Mouse (Mus musculus): ENCODE measurements around the gene Rnf144a. TPM values are rescaled to one million over a fixed set of nuclear protein-coding genes. Genes with fewer than 3 reads are reported as not detected.
A peak's percentile ranks its signal among the peaks of the same experiment; 100 is the strongest.

The Rnf144a gene
- polyA plus RNA-seq, 1 experiment, result 17.7 TPM

- Histone ChIP-seq H3K4me1 (ENCODE audit: control insufficient read depth, insufficient read depth, low read length) (peaks cover 5% of the 10 kb centered on the region), H3K27ac (ENCODE audit: insufficient read depth, low read length) (no peak overlapping the region), H3K4me3 (ENCODE audit: insufficient read depth, low read length) (peak overlapping the region; percentile 19)
- TF ChIP-seq CTCF (IDR thresholded peaks at IDR 0.05; ENCODE audit: extremely low read depth, insufficient read depth, low read length) (no peak), POLR2A (IDR thresholded peaks at IDR 0.05; ENCODE audit: extremely low read depth, insufficient read depth, low read length) (no peak)
Measured at GRCm38 (mm10) chr12:26412802-26413201, 2.3 kb downstream of the Rnf144a start.

- Histone ChIP-seq H3K27ac (ENCODE audit: insufficient read depth, low read length) (no peak overlapping the region), H3K4me3 (ENCODE audit: insufficient read depth, low read length) (no peak overlapping the region), H3K4me1 (ENCODE audit: control insufficient read depth, insufficient read depth, low read length) (peaks cover 5% of the 10 kb centered on the region)
- no peak for TF ChIP-seq CTCF (IDR thresholded peaks at IDR 0.05; ENCODE audit: extremely low read depth, insufficient read depth, low read length)
- no peak for TF ChIP-seq POLR2A (IDR thresholded peaks at IDR 0.05; ENCODE audit: extremely low read depth, insufficient read depth, low read length)
Measured at GRCm38 (mm10) chr12:26411841-26412450, 3.1 kb downstream of the Rnf144a start.

- TF ChIP-seq POLR2A (IDR thresholded peaks at IDR 0.05; ENCODE audit: extremely low read depth, insufficient read depth, low read length), result no peak
- no peak for TF ChIP-seq CTCF (IDR thresholded peaks at IDR 0.05; ENCODE audit: extremely low read depth, insufficient read depth, low read length)
- Histone ChIP-seq H3K4me1 (ENCODE audit: control insufficient read depth, insufficient read depth, low read length) (peaks cover 4% of the 10 kb centered on the region), H3K4me3 (ENCODE audit: insufficient read depth, low read length) (no peak overlapping the region), H3K27ac (ENCODE audit: insufficient read depth, low read length) (no peak overlapping the region)
Measured at GRCm38 (mm10) chr12:26410443-26410842, 4.6 kb downstream of the Rnf144a start.

GRCm38 (mm10) chr12:26408707-26409106 lies 6.3 kb downstream of the Rnf144a start:
- Histone ChIP-seq H3K4me3 (ENCODE audit: insufficient read depth, low read length) (no peak overlapping the region), H3K4me1 (ENCODE audit: control insufficient read depth, insufficient read depth, low read length) (peaks cover 13% of the 10 kb centered on the region), H3K27ac (ENCODE audit: insufficient read depth, low read length) (no peak overlapping the region)
- TF ChIP-seq CTCF (IDR thresholded peaks at IDR 0.05; ENCODE audit: extremely low read depth, insufficient read depth, low read length) (no peak), POLR2A (IDR thresholded peaks at IDR 0.05; ENCODE audit: extremely low read depth, insufficient read depth, low read length) (no peak)

GRCm38 (mm10) chr12:26404781-26405702 lies 10.0 kb downstream of the Rnf144a start:
- H3K4me3 ChIP-seq (ENCODE audit: insufficient read depth, low read length), result no peak overlapping the region
- peaks cover 12% of the 10 kb centered on the region for H3K4me1 ChIP-seq (ENCODE audit: control insufficient read depth, insufficient read depth, low read length)
- no peak for TF ChIP-seq CTCF (IDR thresholded peaks at IDR 0.05; ENCODE audit: extremely low read depth, insufficient read depth, low read length)
- TF ChIP-seq POLR2A (IDR thresholded peaks at IDR 0.05; ENCODE audit: extremely low read depth, insufficient read depth, low read length), result no peak
- peak overlapping the region; percentile 17; the same call in 1 of the 2 replicates for H3K27ac ChIP-seq (ENCODE audit: insufficient read depth, low read length)

- Histone ChIP-seq H3K27ac (ENCODE audit: insufficient read depth, low read length) (no peak overlapping the region), H3K4me3 (ENCODE audit: insufficient read depth, low read length) (no peak overlapping the region), H3K4me1 (ENCODE audit: control insufficient read depth, insufficient read depth, low read length) (peaks cover 13% of the 10 kb centered on the region)
- TF ChIP-seq POLR2A (IDR thresholded peaks at IDR 0.05; ENCODE audit: extremely low read depth, insufficient read depth, low read length) (no peak), CTCF (IDR thresholded peaks at IDR 0.05; ENCODE audit: extremely low read depth, insufficient read depth, low read length) (no peak)
Measured at GRCm38 (mm10) chr12:26403372-26404125, 11.5 kb downstream of the Rnf144a start.

- TF ChIP-seq CTCF (IDR thresholded peaks at IDR 0.05; ENCODE audit: extremely low read depth, insufficient read depth, low read length) (no peak), POLR2A (IDR thresholded peaks at IDR 0.05; ENCODE audit: extremely low read depth, insufficient read depth, low read length) (no peak)
- no peak overlapping the region for H3K4me3 ChIP-seq (ENCODE audit: insufficient read depth, low read length)
- H3K4me1 ChIP-seq (ENCODE audit: control insufficient read depth, insufficient read depth, low read length), result peaks cover 14% of the 10 kb centered on the region
- H3K27ac ChIP-seq (ENCODE audit: insufficient read depth, low read length), result no peak overlapping the region
Measured at GRCm38 (mm10) chr12:26401696-26402470, 13.2 kb downstream of the Rnf144a start.

- Histone ChIP-seq H3K27ac (ENCODE audit: insufficient read depth, low read length) (no peak overlapping the region), H3K4me1 (ENCODE audit: control insufficient read depth, insufficient read depth, low read length) (peaks cover 14% of the 10 kb centered on the region), H3K4me3 (ENCODE audit: insufficient read depth, low read length) (no peak overlapping the region)
- TF ChIP-seq POLR2A (IDR thresholded peaks at IDR 0.05; ENCODE audit: extremely low read depth, insufficient read depth, low read length), result no peak
- no peak for TF ChIP-seq CTCF (IDR thresholded peaks at IDR 0.05; ENCODE audit: extremely low read depth, insufficient read depth, low read length)
Measured at GRCm38 (mm10) chr12:26401254-26401653, 13.8 kb downstream of the Rnf144a start.

GRCm38 (mm10) chr12:26400762-26401161 lies 14.3 kb downstream of the Rnf144a start:
- Histone ChIP-seq H3K4me1 (ENCODE audit: control insufficient read depth, insufficient read depth, low read length) (peaks cover 14% of the 10 kb centered on the region), H3K4me3 (ENCODE audit: insufficient read depth, low read length) (no peak overlapping the region), H3K27ac (ENCODE audit: insufficient read depth, low read length) (no peak overlapping the region)
- TF ChIP-seq POLR2A (IDR thresholded peaks at IDR 0.05; ENCODE audit: extremely low read depth, insufficient read depth, low read length) (no peak), CTCF (IDR thresholded peaks at IDR 0.05; ENCODE audit: extremely low read depth, insufficient read depth, low read length) (no peak)
